Mouse (Mus musculus): ENCODE results near the gene Zfp607a.
"Not testable (repeated sequence)": the region's sequence is repeated elsewhere in the genome, so short reads cannot be mapped to it uniquely, and the experiment has no call there.

Zfp607a gene

DNA sequence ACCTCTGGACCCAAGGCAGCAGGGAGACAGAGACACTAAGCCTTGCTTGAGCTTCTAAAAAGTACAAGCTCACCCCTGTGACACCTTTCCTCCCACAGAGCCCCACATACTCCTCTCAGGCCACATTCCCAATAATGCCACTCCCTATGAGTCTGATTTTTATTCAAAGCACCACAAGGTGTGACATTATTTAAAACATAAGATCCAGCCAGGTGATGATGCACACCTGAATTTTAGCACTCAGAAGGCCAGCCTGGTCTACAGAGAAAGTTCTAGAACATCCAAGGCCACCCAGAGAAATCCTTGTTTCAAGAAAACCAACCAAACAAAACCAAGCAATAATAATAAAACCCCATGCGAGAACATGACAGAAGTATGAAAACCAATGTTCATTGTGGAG, at the start of gene Zfp607a:
Zfp607a (plus strand) TSS at position 301 of the 400 bp plus-strand sequence.
- DNase-seq: no peak

DNA sequence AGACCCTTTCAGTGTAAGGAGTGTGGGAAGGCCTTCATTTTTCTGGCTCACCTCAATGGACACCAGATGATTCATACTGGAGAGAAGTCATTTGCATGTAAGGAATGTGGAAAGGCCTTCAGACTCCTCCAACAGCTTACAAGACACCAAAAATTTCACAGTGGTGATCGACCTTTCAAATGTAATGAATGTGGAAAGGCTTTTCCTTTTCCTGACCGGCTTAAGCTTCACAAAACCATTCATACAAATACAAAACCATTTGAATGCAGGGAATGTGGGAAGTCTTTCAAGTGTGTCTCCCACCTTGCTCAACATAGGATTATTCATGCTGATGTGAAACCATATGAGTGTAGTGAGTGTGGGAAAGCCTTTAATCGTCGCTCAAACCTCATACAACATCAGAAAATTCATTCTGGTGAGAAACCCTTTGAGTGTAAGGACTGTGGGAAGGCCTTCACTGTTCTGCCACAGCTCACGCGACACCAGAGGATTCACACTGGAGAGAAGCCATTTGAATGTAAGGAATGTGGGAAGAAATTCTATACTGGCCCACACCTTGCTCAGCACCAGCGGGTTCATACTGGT, 38.7 kb upstream of the Zfp607a start:
- no peak for DNase-seq

DNA sequence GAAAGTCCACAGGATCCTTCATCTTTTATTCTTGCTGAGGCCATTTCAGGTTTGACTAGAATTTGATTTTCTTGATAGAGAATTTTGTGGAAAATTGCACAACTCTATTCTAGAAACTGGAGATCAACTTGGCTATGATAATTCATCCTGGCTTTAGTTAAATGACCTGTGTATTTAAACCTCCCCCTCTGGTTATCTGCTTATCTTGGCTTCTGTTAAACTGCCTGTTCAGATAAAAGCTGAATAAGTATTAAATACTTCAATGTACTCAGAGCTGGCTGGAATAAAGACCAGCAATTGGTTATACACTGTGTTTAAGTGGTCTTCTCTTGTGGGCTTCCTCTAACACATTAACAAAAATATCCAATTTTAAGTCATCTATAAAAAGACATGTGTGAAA, 34.7 kb upstream of the Zfp607a start:
- no peak for DNase-seq

DNA sequence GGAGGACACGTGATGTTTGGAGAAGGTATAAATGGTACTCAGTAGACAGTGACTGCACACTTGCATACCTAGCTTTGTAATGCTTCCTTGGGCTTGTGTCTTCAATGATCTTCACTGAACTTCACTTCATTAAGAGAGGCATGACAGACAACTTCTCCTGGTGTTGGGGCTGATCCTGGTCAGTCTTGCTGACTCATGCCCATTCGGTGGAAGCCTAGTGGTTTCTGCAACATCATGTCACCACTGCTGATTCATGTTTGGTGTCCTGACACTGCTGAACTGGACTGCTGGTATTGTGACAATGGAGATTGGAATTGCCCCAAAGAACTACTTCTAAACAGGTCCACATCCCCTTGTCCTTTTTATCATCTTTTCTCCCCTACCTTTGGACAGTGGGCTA, 23.2 kb upstream of the Zfp607a start:
- no peak for DNase-seq

DNA sequence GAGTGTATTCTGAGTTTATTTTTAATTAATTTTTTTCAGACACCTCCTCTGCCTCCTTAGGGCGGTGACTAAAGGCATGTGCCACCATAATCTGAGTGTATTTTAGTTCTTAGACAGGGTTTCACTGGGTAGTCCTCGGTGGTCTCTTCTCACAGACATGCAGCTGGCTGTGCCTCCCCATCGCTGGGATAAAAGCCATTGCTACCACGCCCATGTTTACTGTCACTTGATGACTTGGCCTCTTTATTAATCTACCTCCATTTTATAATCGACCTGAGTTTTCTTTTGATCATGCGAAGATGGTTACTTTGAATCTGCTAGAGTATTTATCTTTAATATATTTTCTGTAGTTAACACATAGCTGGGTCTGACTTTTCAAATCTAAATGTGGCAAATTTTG, 19.4 kb upstream of the Zfp607a start:
- DNase-seq: no peak

DNA sequence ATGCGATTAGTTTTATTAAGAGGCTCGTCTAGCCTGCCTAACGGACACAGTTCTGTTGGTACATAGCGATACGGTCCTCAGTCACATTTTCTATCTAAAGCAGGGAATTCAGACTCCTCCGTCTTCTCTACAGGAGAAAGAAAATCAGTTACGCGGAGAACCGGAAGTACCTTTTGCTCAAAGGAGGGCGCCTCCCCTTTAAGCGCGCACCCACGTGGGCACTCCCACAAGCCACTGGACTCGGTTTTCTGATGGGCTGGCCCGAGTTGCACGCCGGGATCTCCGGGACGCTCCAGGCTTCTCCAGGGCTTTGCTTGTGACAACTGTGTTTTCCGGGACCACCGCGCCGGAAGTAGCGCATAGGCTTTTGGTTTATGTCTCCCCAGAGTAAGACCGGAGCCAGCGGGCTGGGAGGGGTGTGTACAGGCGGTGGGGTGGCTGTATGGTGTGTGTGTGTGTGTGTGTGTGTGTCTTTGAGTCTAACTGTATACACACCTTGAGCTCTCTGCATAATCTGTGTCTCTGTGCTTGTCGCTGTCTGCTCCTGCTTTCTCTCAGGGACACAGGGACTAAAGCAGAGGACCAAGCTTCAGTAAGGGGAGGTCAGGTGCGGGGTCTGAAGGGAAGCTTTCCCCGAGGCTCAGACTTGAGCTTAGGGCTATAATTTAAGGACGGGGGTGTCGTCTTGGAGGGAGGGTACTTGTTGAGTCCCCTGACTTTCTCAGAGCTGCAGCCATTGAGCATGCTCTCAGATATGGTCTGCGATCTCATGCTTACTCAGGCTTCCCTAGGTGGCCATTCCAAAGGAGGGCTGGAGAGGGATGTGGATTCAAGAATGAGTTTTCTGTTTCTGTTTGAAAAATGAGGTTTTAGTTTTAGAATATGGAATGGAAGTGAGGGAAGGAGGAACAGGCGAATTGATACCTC, 18.7 kb upstream of the Zfp607a start, which contains the start of gene Zfp59:
Zfp59 (plus strand) TSS at position 285 of the 927 bp plus-strand sequence.
- DNase-seq: peak; percentile 70 to 74

DNA sequence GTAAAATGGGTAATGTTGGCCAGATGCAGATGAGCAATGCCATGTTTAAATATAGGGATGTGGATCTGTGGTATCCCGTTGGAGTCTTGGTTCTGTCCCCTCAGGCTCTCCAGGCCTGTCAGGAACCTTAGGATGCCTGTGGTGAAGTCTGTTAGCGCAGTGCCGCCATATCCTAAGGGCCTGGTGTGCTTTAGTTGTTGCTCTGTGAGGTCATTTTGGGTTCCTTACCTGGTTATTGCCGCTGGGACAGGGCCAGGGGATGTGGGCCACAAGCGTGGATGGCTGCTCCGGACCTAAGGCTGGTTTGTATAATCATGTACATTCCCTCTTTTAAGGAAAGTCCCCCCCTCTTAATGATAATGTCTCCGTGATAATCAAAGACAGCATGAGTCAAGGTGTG, 17.7 kb upstream of the Zfp607a start:
- no peak for DNase-seq

DNA sequence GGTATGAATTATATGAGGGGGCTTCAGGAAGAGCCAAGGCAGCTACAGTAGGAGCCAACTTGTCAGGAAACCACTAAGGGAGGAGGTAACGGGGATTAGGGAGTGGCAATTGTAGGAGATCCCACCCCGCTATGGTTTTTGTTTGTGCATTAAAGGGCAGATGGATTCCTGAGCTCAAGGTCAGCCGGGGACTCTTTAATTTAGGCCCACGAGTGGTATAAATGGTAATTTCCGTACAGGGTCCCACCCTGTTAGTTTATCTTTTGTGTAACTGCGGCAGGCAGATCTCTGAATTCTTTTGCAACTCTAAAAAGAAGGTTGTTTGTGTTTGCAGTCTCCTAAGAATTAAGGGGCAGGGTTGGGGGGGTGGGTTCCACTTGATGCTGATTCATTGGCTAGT, 17.2 kb upstream of the Zfp607a start:
- no peak for DNase-seq

DNA sequence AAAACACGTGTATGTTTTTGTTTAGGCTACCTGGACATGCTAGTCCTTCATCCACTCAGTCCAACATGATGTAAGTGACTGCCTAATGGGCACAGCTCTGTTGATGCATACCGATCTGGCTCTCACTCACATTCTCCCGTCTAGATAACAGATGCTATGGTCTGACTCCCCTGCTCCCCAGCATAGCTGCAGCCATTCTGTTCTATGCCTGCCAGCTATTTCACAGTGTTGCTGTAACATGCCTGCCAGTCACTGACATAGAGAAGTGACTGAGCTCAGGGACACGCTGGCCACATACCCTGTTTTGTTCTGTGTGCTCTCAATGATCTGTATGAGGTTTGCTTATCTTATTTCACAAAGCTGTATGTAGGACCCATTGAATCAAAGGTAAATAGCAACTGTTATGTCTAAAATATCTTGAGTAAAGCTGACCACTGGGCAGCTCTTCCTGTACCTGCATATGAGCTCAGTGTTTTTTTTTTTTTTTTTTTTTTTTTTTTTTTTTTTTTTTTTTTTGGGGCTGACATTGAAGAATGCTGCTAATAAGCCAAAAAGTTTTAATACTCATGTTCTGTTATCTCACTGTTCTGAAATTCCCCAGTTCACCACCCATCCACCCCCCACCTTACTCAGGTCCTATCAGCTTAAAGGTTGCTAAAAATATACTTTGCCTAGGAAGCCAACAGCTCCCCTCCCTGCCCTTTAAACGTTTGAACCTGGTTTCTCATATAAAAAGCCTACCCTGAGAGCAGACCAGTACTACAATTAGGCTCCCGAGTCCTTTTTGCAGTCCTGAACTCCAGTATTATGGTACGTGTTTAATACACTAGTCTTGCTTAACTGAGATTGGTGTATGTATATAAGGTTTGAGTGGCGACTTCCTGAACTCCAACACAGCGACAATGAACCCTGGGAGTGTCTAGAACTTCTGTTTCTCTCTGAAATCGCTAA, 2.2 kb downstream of the Zfp607a start:
- peak in 1 of 2 experiments; percentile 10 for DNase-seq

DNA sequence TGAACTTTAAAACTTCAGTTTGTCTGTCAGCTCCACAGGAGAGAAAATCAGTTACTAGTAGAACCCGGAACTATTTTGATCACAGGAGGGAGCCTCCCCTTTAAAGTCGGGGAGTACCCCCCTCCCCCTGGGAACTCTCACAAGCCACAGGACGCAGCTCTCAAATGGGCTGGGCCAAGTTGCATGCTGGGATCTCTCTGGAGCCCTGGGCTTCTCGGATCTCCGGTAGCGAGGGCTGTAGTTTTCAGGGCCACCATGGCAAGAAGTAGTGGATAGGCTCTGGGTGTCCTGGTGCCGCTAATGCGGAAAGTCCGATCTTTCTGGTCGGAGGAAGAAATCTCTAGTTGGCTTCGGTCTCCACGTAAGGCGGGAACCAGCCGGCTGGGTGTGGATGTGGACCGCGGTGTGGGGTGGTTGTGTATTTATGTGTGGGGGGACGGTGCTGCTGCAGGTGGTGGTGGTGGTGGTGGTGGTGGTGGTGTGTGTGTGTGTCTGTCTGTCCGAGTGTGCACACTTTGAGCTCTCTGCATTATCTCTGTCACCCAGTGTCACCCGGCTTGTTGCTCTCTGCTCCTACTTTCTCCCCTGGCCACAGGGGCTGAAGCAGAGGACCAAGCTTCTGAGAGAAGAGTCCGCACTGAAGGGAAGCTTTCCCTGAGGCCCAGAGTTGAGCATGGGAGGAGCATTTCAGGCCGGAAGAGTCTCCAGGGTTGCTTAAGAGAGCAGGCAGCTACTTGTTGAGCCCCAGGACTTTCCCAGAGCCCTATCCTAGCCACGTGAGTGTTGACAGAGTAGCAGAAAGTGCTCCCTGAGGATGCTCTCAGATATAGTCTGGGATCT, 3.3 kb downstream of the Zfp607a start:
- DNase-seq: peak; percentile 63 to 69

DNA sequence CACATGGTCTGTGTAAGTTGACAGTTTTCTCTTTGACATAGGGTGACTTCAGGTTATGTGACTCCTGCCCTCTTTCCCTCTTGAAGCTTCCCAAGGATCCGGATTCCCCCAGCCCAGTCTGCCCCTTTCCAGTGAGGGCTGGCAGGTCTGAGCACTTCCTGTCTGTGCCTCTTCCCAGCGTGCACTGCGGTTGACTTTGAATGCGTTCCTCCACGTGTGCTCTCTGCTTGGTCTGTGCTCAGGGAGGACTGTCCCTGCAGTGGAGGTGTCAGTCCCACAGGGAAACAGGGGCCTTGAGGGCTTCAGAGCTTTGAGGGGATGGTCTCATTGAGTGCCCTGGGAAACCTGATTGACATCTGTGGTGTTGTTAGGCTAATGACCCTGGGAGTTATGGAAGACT, 5.3 kb downstream of the Zfp607a start:
- DNase-seq: not testable (repeated sequence)

DNA sequence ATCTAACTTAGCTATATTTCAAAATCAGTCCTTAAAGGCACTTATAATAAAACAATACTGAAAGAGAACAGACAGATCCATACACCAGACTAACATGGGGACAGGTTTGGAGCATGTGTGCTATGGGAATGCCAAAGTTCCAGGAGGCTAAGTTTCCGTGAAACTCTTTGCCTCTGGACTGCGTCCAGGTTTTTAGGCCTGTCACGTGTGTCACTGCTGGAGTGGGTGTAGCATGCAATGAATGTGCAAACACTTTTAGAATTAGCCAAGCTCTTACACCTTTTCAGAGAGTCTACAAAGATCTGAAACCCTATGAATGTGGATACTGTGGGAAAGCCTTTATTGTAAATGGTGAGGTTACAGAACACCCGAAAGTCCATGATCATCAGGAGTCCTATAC, 24.4 kb downstream of the Zfp607a start:
- DNase-seq: no peak

DNA sequence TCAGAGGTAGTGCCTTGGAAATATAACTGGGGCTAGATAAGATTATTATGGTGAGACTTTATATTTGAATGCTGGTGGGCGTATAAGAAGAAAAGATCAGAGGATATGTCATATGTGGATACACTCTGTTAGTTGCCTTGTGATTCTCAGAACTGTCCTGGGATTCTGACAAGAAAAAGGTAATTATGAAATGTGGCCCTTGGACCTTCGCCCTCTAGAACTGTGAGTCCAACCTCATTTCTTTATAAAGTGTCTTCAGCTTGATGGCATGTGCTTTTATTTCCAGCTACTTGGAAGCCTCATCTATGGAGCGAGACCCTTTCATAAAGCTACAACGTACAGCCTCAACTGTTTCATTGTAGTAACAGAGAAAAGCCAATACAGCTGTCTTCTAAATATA, 43.3 kb downstream of the Zfp607a start:
- DNase-seq: no peak

DNA sequence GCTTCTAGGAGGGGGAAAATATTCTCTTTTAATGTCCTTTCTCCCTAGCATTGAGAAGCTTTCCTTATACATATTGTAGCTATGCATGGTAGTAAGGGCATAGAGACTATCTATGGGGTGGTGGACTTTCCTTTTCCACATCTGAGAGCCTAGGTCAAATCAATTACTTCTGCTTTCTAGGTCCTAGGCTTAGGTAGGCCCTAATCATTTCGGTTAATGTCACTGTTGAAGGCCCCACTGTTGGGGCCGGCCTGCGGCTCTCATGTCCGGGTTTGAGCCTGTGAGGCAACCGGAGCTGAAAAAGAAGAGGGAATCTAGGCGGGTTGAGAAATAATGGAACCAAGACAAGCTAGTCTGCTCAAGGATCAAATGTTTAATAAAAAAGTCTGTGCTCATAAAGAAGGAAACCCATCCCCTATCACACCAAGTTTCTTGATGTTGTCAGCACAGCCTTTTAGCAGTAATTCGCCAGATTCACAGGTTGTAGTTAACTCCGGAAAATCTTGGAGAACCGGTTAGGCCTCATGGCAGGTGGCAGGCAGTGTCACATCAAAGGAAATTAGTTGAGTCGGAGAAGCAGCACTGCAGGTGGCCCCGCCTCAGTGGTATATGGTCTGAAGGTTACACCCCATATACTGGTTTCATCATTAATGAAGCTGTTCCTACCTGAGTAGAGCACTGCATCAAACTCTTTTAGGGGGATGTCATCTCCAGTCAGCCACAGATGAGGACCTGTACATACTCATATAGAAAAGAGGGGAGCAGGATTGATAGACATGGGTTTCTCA, 47.9 kb downstream of the Zfp607a start:
- no peak for DNase-seq

DNA sequence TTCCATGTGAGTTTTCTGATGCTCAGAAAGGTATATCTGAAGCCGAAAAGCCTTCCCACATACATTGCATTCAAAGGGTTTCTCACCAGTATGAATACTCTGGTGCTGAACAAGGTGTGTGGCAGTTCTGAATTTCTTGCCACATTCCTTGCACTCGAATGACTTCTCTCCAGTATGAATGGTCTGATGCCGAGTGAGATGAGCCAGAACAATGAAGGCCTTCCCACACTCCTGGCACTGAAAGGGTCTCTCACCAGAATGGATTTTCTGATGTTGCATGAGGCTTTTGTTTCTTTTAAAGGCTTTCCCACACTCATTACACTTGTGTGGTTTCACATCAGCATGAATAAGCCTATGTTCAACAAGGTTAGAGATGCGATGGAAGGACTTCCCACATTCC, 53.6 kb downstream of the Zfp607a start:
- not testable (repeated sequence) for DNase-seq

DNA sequence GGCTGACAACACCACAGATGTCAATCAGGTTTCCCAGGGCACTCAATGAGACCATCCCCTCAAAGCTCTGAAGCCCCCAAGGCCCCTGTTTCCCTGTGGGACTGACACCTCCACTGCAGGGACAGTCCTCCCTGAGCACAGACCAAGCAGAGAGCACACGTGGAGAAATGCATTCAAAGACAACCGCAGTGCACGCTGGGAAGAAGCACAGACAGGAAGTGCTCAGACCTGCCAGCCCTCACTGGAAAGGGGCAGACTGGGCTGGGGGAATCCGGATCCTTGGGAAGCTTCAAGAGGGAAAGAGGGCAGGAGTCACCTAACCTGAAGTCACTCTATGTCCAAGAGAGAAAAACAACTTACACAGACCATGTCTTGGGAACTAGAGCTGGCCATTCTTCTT, 69.7 kb downstream of the Zfp607a start:
- DNase-seq: not testable (repeated sequence)

DNA sequence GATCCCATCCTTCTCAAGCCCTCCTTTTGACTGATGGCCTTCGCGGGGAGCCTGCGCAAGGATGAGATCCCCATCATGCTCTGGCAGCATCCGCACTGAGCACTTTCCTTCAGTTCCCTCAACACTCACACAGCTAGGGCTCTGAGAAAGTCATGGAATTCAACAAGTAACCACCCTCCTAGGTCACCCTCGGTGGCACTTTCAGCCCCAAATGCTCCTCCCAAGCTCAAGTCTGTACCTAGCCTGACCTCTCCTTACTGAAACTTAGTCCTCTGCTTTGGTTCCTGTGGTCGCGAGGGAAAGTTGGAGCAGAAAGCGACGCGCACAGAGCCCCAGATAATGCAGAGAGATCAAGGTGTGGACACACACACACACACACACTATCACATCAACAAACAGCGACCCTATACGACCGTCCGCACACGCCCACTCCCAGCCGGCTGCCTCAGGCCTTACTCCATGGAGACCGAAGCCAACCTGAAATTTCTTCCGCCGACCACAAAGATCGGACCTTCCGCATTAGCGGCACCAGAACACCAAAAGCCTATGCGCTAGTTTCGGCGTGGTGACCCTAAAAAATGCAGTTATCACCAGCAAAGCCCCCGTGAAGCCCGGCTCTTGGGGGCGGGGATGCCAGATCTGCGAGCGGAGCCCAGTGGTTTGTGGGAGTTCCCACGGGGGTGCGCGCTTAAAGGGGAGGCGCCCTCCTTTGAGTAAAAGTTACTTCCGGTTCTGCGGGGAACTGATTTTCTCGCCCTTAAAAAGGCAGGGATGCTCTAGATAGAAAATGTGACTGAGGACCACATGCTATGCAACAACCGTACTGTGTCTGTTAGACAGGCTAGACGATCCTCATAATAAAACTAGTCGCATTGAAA, 71.7 kb downstream of the Zfp607a start, which contains the start of gene Zfp974:
Zfp974 (minus strand) TSS at position 643 of the 878 bp plus-strand sequence.
- DNase-seq: peak; percentile 41 to 65

Data from spleen, adult 18-20 months (tissue).